Mouse (Mus musculus): ENCODE data around the gene Pik3r1.

- TF ChIP-seq CHD2 (IDR thresholded peaks at IDR 0.05; ENCODE audit: low read depth, low read length) (no peak), ZC3H11A (IDR thresholded peaks at IDR 0.05; ENCODE audit: borderline replicate concordance, low read depth, low read length) (no peak), HCFC1 (IDR thresholded peaks at IDR 0.05; ENCODE audit: borderline replicate concordance, insufficient read depth, low read length) (no peak), MAFK (IDR thresholded peaks at IDR 0.05; ENCODE audit: insufficient read depth, low read depth, low read length) (no peak), ZNF384 (IDR thresholded peaks at IDR 0.05; ENCODE audit: low read depth, low read length) (peak; percentile 54; the same call in 1 of the 2 replicates)
These were observed 65.8 kb downstream of the Pik3r1 start for GRCm38 (mm10) chr13:101702096-101702775.

All from ES-E14 (cell line).